Mouse (Mus musculus): ENCODE data around the gene Fn3k. TPM values are rescaled to one million over a fixed set of nuclear protein-coding genes. Genes with fewer than 3 reads are reported as not detected.

Fn3k gene
- polyA plus RNA-seq, 1 experiment from 2014 or later = 7.7 TPM

DNA sequence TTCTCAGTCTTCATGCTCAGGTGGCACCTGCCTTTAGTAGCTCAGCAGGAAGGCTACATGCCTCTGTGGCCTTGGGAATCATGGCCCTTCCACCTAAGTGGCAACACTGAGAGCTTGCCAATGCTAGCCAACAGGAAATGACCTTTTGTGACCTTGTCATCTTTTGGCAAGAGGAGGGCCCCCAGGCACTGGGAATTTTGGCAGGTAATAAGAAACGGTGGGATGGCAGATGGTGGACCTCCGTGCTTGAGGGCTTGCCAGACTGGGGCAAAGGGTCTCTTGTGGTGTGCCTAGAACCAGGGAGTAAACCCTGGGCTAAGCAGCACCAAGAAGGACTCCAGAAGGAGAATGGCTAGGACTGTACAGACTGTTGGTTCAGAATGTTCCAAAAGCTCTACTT is 7.4 kb downstream of the Fn3k start:
- Histone ChIP-seq H3K4me2 (ENCODE audit: low read length) (no peak overlapping the region), H3K9me3 (ENCODE audit: control insufficient read depth, low read length) (no peaks in the 10 kb centered on the region), H3K36me3 (ENCODE audit: control insufficient read depth, insufficient read depth, low read length) (no peaks in the 10 kb centered on the region), H3K9ac (ENCODE audit: low read depth, low read length) (no peak overlapping the region), H3K4me3 (ENCODE audit: low read length) (no peak overlapping the region), H3K27ac (ENCODE audit: low read depth, low read length) (no peak overlapping the region), H3K27me3 (replicated peaks; ENCODE audit: control insufficient read depth, insufficient read depth, low read length) (no peaks in the 10 kb centered on the region; the same call in 1 of the 2 replicates), H3K4me1 (ENCODE audit: control insufficient read depth, insufficient read depth, low read depth, low read length) (no peaks in the 10 kb centered on the region)
- ATAC-seq = no peak
- 60% methylated on average over 2 of the region's 2 CpGs for WGBS

DNA sequence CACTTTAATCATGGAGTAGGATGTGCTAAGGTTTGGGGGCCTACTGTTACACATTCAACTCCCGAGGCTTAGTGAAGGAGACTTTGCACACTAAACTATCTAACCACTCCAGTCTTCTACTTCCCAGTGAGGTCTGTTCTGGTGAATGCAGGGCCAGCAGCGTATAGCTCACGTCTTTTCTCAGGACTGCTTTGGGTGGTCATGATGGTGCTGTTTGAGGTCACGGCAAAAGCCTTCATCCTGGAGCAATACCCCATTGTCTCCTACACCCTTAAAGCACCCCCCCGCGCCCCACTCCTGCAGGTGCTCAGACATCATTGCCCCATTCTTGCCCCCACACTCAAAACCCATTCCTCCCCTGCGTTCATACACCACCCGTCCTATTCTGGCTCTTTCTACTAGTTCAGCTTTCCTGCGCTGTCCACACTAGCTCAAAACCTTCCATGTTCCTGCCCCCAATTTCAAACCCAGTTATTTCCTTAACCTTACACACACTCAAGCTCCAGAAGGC is 16.6 kb downstream of the Fn3k start:
- 0 out of 2 replicates have a peak, but pooled peaks cover 3% of the 10 kb centered on the region for H3K27me3 ChIP-seq (replicated peaks; ENCODE audit: control insufficient read depth, insufficient read depth, low read length)
- no peaks in the 10 kb centered on the region for H3K9me3 ChIP-seq (ENCODE audit: control insufficient read depth, low read length)
- peak overlapping the region; percentile 81 for H3K27ac ChIP-seq (ENCODE audit: low read depth, low read length)
- peak overlapping the region; percentile 50 for H3K4me2 ChIP-seq (ENCODE audit: low read length)
- ATAC-seq = no peak; the same call in 1 of the 2 replicates
- H3K9ac ChIP-seq (ENCODE audit: low read depth, low read length) = peak overlapping the region; percentile 73
- no peaks in the 10 kb centered on the region for H3K36me3 ChIP-seq (ENCODE audit: control insufficient read depth, insufficient read depth, low read length)
- 20% methylated on average over 9 of the region's 9 CpGs for WGBS
- peaks cover 11% of the 10 kb centered on the region for H3K4me1 ChIP-seq (ENCODE audit: control insufficient read depth, insufficient read depth, low read depth, low read length)
- peak overlapping the region; percentile 70 for H3K4me3 ChIP-seq (ENCODE audit: low read length)

DNA sequence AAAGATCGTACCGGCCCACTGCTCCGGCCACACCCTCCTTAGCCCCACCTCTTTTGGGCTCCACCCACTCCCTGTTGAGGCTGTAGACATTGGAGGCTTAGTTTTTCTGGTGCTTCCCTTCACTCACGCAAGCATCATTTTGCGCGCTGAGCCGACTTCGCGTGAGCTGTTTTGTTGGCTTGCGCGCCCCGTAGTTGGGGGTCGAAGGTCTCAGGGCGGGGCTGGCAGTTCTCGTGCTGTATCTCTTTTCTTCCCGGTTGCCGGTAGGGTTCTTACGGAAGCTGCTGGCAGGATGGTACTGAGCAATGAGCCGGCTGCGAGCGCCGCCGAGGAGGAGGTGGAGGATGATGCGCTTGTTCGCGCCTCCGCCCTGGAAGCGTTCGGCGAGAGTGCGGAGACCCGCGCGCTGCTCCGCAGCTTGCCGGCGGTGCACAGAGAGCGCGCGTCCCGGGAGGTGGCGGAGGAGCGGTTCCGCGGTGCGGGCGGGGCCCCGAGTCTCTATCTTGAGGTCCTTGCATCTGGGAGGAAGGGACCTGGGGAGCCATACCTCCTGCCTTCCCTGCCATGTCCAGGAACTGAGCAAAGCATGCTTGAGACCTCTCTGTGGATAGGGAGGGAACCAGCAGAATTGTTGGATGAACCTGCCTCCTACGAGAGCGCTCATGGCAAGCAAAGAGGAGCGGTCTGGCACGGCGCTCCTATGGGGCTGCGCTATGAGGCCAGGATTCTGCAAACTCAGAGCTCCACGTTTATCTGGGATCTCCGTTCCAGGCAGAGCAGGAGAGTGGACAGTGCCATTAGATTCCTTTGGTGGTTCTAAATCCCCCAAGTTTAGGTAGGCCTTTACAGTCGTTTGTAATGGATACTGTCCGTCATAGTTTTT is 17.3 kb downstream of the Fn3k start, which contains the start of gene Tbcd:
Gene Tbcd, plus strand, starts transcription at position 197 of the 883 bp plus-strand sequence.
- Histone ChIP-seq H3K36me3 (ENCODE audit: control insufficient read depth, insufficient read depth, low read length) (no peaks in the 10 kb centered on the region), H3K4me1 (ENCODE audit: control insufficient read depth, insufficient read depth, low read depth, low read length) (peaks cover 11% of the 10 kb centered on the region), H3K27me3 (replicated peaks; ENCODE audit: control insufficient read depth, insufficient read depth, low read length) (0 out of 2 replicates have a peak, but pooled peaks cover 3% of the 10 kb centered on the region), H3K4me2 (ENCODE audit: low read length) (peak within 1 kb of the TSS; percentile 50), H3K4me3 (ENCODE audit: low read length) (peak within 1 kb of the TSS; percentile 70), H3K9me3 (ENCODE audit: control insufficient read depth, low read length) (no peaks in the 10 kb centered on the region), H3K9ac (ENCODE audit: low read depth, low read length) (peak within 1 kb of the TSS; percentile 73), H3K27ac (ENCODE audit: low read depth, low read length) (peak within 1 kb of the TSS; percentile 81)
- WGBS = under 1% methylated on average over 58 of the region's 58 CpGs
- peak; percentile 95 for ATAC-seq

DNA sequence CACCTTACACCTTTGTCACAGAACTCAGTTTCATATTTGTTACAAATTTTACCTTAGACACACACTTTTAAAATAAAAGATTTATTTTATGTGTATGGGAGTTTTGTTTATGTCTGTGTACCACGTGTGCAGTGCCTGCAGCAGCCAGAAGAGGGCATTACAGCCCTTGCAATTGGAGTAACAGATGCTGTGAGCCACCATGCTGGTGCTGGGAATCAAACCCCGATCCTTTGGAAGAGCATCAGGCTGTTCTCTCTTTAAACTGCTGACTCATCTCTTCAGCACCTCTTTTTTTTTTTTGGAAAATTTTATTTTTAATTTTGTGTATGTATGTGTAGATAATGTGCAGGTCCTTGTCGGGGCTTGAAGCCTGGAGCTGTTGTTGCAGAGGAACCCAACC is 23.2 kb downstream of the Fn3k start:
- Histone ChIP-seq H3K9me3 (ENCODE audit: control insufficient read depth, low read length) (no peaks in the 10 kb centered on the region), H3K27me3 (replicated peaks; ENCODE audit: control insufficient read depth, insufficient read depth, low read length) (no peaks in the 10 kb centered on the region), H3K36me3 (ENCODE audit: control insufficient read depth, insufficient read depth, low read length) (peaks cover 23% of the 10 kb centered on the region), H3K4me1 (ENCODE audit: control insufficient read depth, insufficient read depth, low read depth, low read length) (peaks cover 11% of the 10 kb centered on the region), H3K9ac (ENCODE audit: low read depth, low read length) (no peak overlapping the region), H3K27ac (ENCODE audit: low read depth, low read length) (no peak overlapping the region), H3K4me3 (ENCODE audit: low read length) (no peak overlapping the region), H3K4me2 (ENCODE audit: low read length) (no peak overlapping the region)
- 93% methylated on average over 3 of the region's 3 CpGs for WGBS
- ATAC-seq = no peak

DNA sequence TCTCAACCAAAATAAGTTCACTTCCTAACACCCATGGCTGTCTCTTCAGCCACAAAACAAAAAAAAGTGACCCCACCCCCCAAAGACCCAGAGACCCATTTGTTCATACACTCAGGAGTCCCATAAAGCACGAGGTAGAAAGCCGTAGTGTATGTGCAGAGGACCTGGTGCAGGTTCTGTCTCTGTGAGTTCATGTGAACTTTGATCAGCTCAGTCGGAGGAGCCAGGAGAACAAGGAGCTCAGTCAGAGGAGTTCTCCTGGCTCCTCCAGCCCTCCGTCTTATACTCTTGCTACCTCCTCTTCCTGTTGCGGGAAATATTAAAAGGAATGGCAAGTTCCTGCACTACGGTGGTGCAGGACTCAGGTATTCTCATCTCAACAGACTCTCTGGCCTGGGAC is 32.7 kb downstream of the Fn3k start:
- WGBS = 95% methylated on average over 6 of the region's 6 CpGs
- Histone ChIP-seq H3K9me3 (ENCODE audit: control insufficient read depth, low read length) (no peaks in the 10 kb centered on the region), H3K27me3 (replicated peaks; ENCODE audit: control insufficient read depth, insufficient read depth, low read length) (no peaks in the 10 kb centered on the region), H3K27ac (ENCODE audit: low read depth, low read length) (no peak overlapping the region), H3K4me1 (ENCODE audit: control insufficient read depth, insufficient read depth, low read depth, low read length) (no peaks in the 10 kb centered on the region), H3K9ac (ENCODE audit: low read depth, low read length) (no peak overlapping the region), H3K4me3 (ENCODE audit: low read length) (no peak overlapping the region), H3K36me3 (ENCODE audit: control insufficient read depth, insufficient read depth, low read length) (peaks cover 21% of the 10 kb centered on the region), H3K4me2 (ENCODE audit: low read length) (no peak overlapping the region)
- ATAC-seq = no peak

DNA sequence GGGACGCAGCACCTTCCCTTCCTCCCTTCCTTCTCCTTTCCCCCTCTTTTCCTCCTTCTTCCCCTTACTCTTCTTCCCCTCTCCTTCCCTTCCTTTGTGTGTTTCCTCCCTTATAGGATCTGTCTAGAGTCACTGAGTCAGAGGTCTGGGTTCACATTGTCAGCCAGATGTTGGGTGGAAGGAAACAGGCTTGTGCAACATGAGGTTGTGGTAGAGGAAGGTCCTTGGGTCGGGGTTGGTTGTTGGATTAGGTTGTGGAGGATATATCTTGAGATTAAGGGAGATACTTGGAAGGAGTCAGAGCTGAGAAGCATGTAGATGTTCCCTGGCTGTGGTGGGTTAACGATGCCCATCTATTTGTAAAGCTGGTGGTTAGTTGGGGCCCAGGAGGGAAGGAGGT is 40.1 kb downstream of the Fn3k start:
- no peak for ATAC-seq
- Histone ChIP-seq H3K9ac (ENCODE audit: low read depth, low read length) (no peak overlapping the region), H3K27me3 (replicated peaks; ENCODE audit: control insufficient read depth, insufficient read depth, low read length) (no peaks in the 10 kb centered on the region), H3K4me3 (ENCODE audit: low read length) (no peak overlapping the region), H3K36me3 (ENCODE audit: control insufficient read depth, insufficient read depth, low read length) (peaks cover 9% of the 10 kb centered on the region), H3K9me3 (ENCODE audit: control insufficient read depth, low read length) (no peaks in the 10 kb centered on the region), H3K27ac (ENCODE audit: low read depth, low read length) (no peak overlapping the region), H3K4me1 (ENCODE audit: control insufficient read depth, insufficient read depth, low read depth, low read length) (no peaks in the 10 kb centered on the region), H3K4me2 (ENCODE audit: low read length) (no peak overlapping the region)
- WGBS = 90% methylated on average over 3 of the region's 3 CpGs

DNA sequence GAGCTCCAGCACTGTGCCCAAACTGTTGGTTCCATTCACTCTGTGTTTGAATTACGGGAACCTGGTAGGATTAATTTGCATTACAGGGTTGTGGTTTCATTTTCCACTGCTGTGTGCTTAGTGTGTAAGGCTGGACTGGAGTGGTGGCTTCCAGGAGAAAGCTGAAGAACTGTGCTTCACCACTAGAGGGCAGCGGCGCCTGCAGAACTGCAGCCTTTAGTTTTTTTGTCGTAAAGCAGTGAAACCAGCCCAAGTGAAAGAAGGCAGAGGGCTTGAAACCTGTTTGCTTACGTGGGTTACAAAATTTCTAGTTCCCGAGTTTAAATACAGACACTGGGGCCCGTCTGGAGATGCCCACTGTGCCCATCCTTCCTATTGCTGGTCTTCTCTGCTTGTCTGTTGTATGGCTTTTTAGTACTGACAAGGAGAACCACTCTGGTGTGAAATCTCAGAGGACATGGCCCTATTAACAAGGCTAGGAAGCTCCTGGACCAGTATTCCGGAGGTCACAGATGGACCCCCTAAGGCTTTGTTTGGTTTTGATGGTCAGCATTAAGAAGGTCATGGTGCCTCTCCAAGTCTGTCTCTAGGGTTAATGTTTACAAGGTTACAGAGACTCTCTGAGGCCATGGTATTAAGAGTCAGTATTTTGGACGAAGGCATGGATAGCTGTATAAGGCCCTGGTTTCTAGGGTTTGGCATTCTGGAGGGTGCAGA is 41.1 kb downstream of the Fn3k start:
- peak; percentile 67 for ATAC-seq
- Histone ChIP-seq H3K4me1 (ENCODE audit: control insufficient read depth, insufficient read depth, low read depth, low read length) (no peaks in the 10 kb centered on the region), H3K27me3 (replicated peaks; ENCODE audit: control insufficient read depth, insufficient read depth, low read length) (no peaks in the 10 kb centered on the region), H3K4me3 (ENCODE audit: low read length) (no peak overlapping the region), H3K36me3 (ENCODE audit: control insufficient read depth, insufficient read depth, low read length) (peaks cover 9% of the 10 kb centered on the region), H3K27ac (ENCODE audit: low read depth, low read length) (no peak overlapping the region), H3K4me2 (ENCODE audit: low read length) (no peak overlapping the region), H3K9ac (ENCODE audit: low read depth, low read length) (no peak overlapping the region), H3K9me3 (ENCODE audit: control insufficient read depth, low read length) (no peaks in the 10 kb centered on the region)
- 38% methylated on average over 9 of the region's 9 CpGs for WGBS

DNA sequence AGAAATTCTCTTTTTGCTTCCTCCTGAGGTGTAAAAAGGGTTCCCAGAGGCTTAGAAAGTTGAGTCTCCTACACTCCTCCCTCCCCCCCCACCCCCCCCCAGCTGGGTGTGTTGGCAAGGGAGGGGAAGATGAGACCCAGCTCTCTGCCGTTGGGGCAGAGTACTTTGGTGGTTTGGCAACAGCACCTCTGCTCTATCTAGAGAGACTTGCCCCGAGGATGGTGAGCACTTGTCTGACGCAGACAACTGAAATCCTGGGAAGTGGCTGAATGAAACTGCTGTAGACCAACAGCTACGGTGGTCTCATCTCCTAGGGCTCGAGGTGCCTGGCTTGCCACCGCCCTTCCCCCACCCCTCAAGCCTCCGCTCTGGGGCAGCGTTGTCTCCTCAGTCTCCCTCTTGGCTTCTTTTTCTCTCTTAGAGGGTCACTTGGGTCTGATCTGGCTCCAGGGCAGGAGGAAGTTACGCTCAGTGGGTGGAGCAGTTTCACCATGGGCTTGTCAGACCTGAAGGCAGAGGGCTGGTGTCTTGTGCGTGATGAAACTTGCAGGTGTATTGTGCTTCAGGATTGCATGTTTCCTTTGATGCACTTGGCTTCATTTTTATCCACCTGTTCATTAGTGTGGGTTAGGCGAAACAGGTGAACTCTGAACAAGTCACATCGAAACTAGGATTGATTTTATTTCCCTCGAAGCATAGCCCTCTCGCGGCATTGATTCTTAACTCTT is 44.9 kb downstream of the Fn3k start:
- no peak overlapping the region for H3K4me2 ChIP-seq (ENCODE audit: low read length)
- H3K9ac ChIP-seq (ENCODE audit: low read depth, low read length) = no peak overlapping the region
- peaks cover 11% of the 10 kb centered on the region for H3K36me3 ChIP-seq (ENCODE audit: control insufficient read depth, insufficient read depth, low read length)
- no peak overlapping the region for H3K4me3 ChIP-seq (ENCODE audit: low read length)
- H3K27ac ChIP-seq (ENCODE audit: low read depth, low read length) = no peak overlapping the region
- H3K27me3 ChIP-seq (replicated peaks; ENCODE audit: control insufficient read depth, insufficient read depth, low read length) = no peaks in the 10 kb centered on the region
- H3K9me3 ChIP-seq (ENCODE audit: control insufficient read depth, low read length) = no peaks in the 10 kb centered on the region
- no peak for ATAC-seq
- H3K4me1 ChIP-seq (ENCODE audit: control insufficient read depth, insufficient read depth, low read depth, low read length) = no peaks in the 10 kb centered on the region
- WGBS = 94% methylated on average over 15 of the region's 15 CpGs

Data from hindbrain, embryonic 16.5 days (tissue).